Mouse (Mus musculus) mouse embryonic stem cell (cell line): ENCODE data around the gene Cdk9.

Experiments used
- in situ Hi-C, 2 experiments: fragments of 300-500 bp; cut with MboI; formaldehyde crosslinking; loops; 1 replicate in 1 of 2; 3 replicates in 1 of 2; pipeline ENCODE4 v1.14.3; 2019 to 2020; ENCODE audit warnings: low sequenced_read_pairs in 2 of 2, low pct_unique_long_range_greater_than_20kb in 1 of 2, mixed read lengths in 1 of 2; ENCODE audit not compliant: unreplicated experiment in 1 of 2

Gene Cdk9

DNA sequence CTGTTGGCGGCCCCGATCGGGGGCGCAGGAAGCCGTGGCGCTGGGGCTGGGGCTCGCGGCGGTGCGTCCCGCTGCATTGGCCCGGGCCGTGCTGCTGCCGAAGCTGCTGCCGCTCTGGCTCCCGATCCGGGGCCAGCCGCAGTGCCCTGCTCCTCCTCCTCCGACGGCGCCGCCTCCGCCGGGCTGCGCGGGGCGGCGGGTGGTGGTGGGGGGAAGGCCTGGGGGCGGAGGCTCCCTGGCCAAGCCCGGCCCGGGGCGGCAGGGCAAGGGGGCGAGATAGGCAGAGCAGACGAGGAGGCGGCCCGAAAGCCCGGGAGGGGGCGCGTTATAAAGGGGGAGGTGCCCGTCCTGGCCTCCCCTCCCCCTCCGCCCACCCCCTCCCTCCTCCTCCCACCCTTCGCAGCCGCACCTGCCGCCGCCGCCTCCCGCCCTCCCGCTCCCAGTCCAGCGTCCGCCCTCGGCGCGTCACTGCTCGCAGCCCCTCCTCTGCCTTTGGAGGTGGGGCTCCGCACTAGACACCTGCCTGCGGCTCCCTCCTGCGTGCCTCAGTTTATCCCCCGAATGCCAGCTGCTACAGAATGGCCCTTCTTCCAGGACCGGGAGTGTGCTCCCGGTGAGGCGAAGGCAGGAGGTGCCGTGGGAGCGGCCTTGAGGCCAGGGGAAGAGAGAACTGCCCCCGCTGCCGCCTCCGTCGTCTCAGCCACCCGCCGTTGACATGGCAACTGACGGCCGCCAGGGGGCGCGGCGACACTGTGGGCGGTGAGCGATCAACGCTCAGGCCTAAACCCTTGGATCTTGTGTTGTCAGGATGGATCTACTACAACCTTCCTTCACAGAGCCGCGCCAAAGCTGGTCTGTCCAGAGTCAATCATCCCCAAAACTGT lies at the start of gene Cdk9:
Gene Cdk9 (minus strand): TSS at position 143 of the 884 bp plus-strand sequence.
- in situ Hi-C loops: loop anchor here (5.0 kb wide), 1 partner anchor 44 kb away; the partner anchor contains the start of gene Tor2a (in 2 of the 2)

- in situ Hi-C loops: no loop called here
Observed at GRCm38 (mm10) chr2:32761859-32762258, 49.0 kb upstream of the Cdk9 start.

GRCm38 (mm10) chr2:32761361-32761760 lies 48.5 kb upstream of the Cdk9 start:
- in situ Hi-C loops: no loop called here

- in situ Hi-C loops: loop anchor here (5.0 kb wide), 1 partner anchor 47 kb away; the partner anchor contains the start of gene Cdk9 (in 2 of the 2)
Observed at GRCm38 (mm10) chr2:32759001-32759400, 46.1 kb upstream of the Cdk9 start.

DNA sequence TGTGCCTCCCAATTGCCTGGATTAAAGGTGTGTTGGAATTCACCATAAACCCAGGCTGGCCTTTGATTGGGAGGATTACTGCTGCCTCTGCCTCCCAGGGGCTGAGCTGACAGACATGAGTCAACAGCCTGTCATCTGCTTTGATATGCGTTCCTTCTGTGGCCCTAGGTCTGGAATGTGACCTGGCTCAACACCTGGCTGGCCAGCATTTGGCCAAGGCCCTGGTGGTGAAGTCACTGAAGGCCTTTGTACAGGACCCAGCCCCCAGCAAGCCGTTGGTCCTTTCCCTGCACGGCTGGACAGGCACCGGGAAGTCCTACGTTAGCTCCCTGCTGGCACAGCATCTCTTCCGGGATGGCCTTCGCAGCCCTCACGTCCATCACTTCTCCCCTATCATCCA lies 45.6 kb upstream of the Cdk9 start:
- in situ Hi-C loops: loop anchor here (5.0 kb wide), 1 partner anchor 46 kb away; the partner anchor contains the start of gene Cdk9 (in 2 of the 2)

DNA sequence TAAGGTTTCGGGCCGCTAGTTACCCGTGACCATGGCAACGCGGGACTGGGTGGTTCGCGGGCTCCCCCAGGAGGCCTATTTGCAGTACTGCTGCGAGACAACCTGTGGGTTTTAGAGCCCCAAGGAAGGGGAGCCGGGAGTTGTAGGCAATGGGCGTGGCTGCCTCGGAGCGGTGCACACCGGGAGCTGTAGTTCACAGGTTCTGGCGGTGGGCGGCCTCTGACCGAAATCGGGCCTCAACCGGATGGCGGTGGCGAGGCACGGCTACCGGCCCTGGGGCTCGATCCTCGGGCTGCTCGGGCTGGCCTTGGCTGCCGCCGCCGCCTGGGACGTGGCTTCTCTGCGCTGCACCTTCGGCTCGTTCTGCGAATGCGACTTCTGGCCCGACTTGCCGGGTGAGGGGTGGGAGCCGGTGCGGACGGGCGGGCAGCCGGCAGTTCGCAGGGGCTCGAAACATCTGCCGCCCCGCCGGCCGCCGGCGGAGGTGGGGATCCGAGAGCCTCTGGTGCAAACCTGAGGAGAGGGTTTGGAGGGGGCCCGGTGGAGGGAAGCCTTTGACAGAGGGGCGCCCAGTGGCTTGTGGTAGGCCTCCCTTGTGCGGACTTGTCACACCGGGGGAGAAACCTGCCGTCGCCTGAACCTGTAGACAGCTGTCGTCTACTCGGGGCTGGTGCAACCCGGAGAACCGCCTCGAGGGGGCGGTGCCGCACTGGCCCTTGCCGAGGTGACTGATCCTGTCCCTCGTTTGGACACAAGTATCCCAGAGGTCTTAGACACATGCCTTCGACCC lies 44.4 kb upstream of the Cdk9 start, which contains the start of gene Tor2a:
Gene Tor2a (plus strand): TSS at position 179 of the 790 bp plus-strand sequence.
- in situ Hi-C loops: loop anchor here (5.0 kb wide), 1 partner anchor 45 kb away; the partner anchor contains the start of gene Cdk9 (in 2 of the 2)

- in situ Hi-C loops: loop anchor here (5.0 kb wide), 1 partner anchor 44 kb away; the partner anchor contains the start of gene Cdk9 (in 2 of the 2)
Observed at GRCm38 (mm10) chr2:32756674-32757055, 43.8 kb upstream of the Cdk9 start.

DNA sequence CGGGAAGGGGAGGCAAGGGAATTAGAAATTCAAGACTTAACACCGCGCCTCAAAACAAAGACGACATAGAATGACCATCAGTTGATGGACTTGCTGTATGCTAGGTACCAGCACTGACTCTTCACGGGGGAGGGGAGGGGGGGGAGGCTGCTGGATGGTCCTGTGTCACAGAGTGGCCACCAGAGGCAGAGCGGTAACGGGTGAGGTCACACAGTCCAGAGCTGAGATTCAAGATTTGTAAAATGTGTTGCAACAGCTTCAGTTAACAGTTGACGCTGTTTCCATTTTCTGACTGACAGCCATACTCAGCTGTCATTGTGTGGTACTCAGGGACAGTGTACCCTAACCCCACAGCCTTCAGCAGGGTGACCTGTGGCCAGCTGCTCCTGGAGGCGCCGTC lies 39.3 kb upstream of the Cdk9 start:
- in situ Hi-C loops: no loop called here

- in situ Hi-C loops: no loop called here
Observed at GRCm38 (mm10) chr2:32751665-32752033, 38.8 kb upstream of the Cdk9 start.

GRCm38 (mm10) chr2:32750887-32751664 lies 38.2 kb upstream of the Cdk9 start:
- in situ Hi-C loops: no loop called here

- in situ Hi-C loops: no loop called here
Observed at GRCm38 (mm10) chr2:32750199-32750598, 37.3 kb upstream of the Cdk9 start.

- in situ Hi-C loops: no loop called here
Observed at GRCm38 (mm10) chr2:32749082-32749481, 36.2 kb upstream of the Cdk9 start.

GRCm38 (mm10) chr2:32744272-32744982 lies 31.6 kb upstream of the Cdk9 start:
- in situ Hi-C loops: no loop called here

DNA sequence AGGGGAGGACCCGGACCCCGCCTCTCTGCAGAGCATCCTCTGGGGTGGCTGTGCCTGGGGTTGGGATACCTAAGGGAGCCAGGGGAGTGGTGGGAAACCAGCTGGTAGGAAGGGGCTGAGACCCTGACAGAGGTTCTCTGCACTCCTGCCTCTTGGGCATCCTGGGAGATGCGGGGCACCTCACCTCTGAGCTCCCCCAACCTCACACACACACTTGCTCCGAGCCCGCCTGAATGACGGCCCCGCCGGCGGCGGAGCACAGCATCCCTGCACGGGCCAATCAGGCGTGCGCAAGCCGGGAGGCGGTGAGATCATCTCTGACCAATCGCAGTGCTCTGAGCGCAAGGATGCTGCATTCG lies 29.3 kb upstream of the Cdk9 start:
- in situ Hi-C loops: no loop called here

GRCm38 (mm10) chr2:32741273-32742172 lies 28.6 kb upstream of the Cdk9 start:
- in situ Hi-C loops: no loop called here

DNA sequence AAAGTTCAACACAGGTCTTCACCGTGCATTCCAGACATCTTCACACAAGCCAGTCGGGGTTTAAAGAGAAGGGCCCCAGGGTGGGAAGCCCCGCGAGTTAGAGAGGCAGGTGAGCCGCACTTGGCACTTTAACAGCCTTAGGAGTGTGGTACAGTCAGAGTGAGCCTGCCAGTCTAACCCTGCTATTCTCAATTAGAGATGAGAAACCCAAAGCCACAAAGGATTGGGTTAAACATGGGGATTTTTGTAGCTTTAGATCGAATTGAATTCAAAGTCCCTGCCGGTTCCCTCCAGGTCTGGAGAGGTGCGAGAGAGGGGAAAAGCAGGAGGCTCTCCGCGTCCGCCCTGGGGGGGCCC lies 28.0 kb upstream of the Cdk9 start, which contains the start of gene 6330409D20Rik:
Gene 6330409D20Rik (minus strand): TSS at position 101 of the 357 bp plus-strand sequence.
- in situ Hi-C loops: no loop called here

- in situ Hi-C loops: no loop called here
Observed at GRCm38 (mm10) chr2:32739311-32739710, 26.4 kb upstream of the Cdk9 start.
